In the genomic region with DNA sequence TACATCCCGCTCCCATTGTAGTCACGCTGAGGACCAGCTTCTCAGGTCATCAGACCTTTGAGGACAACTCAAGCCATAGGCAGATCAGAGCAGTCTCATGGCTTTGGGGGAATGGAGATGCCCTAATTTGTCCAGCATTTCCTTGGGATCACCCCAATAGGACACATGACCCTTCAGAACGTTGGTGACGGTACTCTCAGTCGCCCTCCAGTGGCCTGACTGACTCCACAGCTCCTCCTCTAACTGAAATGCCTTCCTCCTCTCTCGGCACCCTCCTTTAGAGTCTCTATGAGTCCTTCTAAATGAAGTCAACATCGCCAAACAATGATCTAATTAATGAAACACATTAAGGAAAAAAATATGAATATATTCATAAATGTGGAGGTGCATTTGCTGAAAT, we compare ENCODE assay signal across 16 mouse cellular contexts. TPM values are rescaled to one million over a fixed set of nuclear protein-coding genes. Genes with fewer than 3 reads are reported as not detected.
DNase-seq lines count a peak whose midpoint lies in the region; ATAC-seq and TF ChIP-seq lines count a peak whose summit lies in the region.
"Had no signal": no experiment of that assay in that cellular context is flagged by ENCODE, and none has a peak within 500 bp of the region (broad histone marks: within the 10 kb centered on the region; RNA-seq: fewer than 3 reads in every experiment).

No protein-coding gene starts in this region.

- no peaks in the 10 kb centered on the region for H3K27me3 ChIP-seq in liver, embryonic 14.5 days (ENCODE audit: control insufficient read depth, insufficient read depth, low read length)
- H3K27me3 ChIP-seq in liver, embryonic 12.5 days (replicated peaks), result no peaks in the 10 kb centered on the region; the same call in 1 of the 2 replicates
- H3K27me3 ChIP-seq in forebrain, embryonic 14.5 days (replicated peaks; ENCODE audit: control insufficient read depth, insufficient read depth, low read length), result no peaks in the 10 kb centered on the region
- H3K27me3 ChIP-seq: CH12.LX; forebrain, embryonic 15.5 days; heart, embryonic 15.5 days; hindbrain, embryonic 15.5 days; kidney, embryonic 15.5 days; neural tube, embryonic 13.5 days had no signal

- peak; percentile 28 for TF ChIP-seq CTCF in liver, embryonic 14.5 days (IDR thresholded peaks at IDR 0.05; ENCODE audit: low read depth)

- no peak overlapping the region for H3K4me2 ChIP-seq in liver, embryonic 14.5 days (ENCODE audit: low read depth)
- no peak overlapping the region for H3K4me2 ChIP-seq in liver, embryonic 12.5 days
- no peak overlapping the region for H3K4me2 ChIP-seq in forebrain, embryonic 14.5 days (ENCODE audit: low read length)
- H3K4me2 ChIP-seq: forebrain, embryonic 15.5 days; heart, embryonic 15.5 days; hindbrain, embryonic 15.5 days; kidney, embryonic 15.5 days; neural tube, embryonic 13.5 days had no signal

- ATAC-seq in liver, embryonic 14.5 days (ENCODE audit: insufficient read depth), result no peak
- no peak for ATAC-seq in liver, embryonic 12.5 days
- ATAC-seq in forebrain, embryonic 14.5 days, result no peak
- ATAC-seq: forebrain, embryonic 15.5 days; midbrain, embryonic 16.5 days had no signal

- no peaks in the 10 kb centered on the region for H3K9me3 ChIP-seq in liver, embryonic 14.5 days (ENCODE audit: control insufficient read depth, low read length)
- no peaks in the 10 kb centered on the region for H3K9me3 ChIP-seq in liver, embryonic 12.5 days (replicated peaks)
- H3K9me3 ChIP-seq in forebrain, embryonic 14.5 days (replicated peaks; ENCODE audit: control insufficient read depth, low read length), result no peaks in the 10 kb centered on the region
- H3K9me3 ChIP-seq: forebrain, embryonic 15.5 days; heart, embryonic 15.5 days; hindbrain, embryonic 15.5 days; kidney, embryonic 15.5 days; neural tube, embryonic 13.5 days had no signal

- H3K4me3 ChIP-seq in liver, embryonic 14.5 days (ENCODE audit: insufficient read depth in 1 of 2, low read depth in 2 of 2, low read length in 2 of 2), result no peak overlapping the region
- H3K4me3 ChIP-seq in liver, embryonic 12.5 days, result no peak overlapping the region
- no peak overlapping the region for H3K4me3 ChIP-seq in forebrain, embryonic 14.5 days (ENCODE audit: low read depth, low read length)
- H3K4me3 ChIP-seq: forebrain, embryonic 15.5 days; heart, embryonic 15.5 days; hindbrain, embryonic 15.5 days; kidney, embryonic 15.5 days; neural tube, embryonic 13.5 days had no signal

- H3K4me1 ChIP-seq in liver, embryonic 14.5 days (replicated peaks; ENCODE audit: control insufficient read depth in 2 of 2, insufficient read depth in 2 of 2, low read length in 1 of 2), result no peaks in the 10 kb centered on the region
- no peaks in the 10 kb centered on the region for H3K4me1 ChIP-seq in liver, embryonic 12.5 days
- peaks cover 7% of the 10 kb centered on the region; the same call in 1 of the 2 replicates for H3K4me1 ChIP-seq in forebrain, embryonic 14.5 days (ENCODE audit: control insufficient read depth, insufficient read depth, low read length)
- H3K4me1 ChIP-seq: heart, embryonic 15.5 days had no signal

- 47% methylated on average over 7 of the region's 7 CpGs for WGBS in liver, embryonic 14.5 days (ENCODE audit: insufficient replicate concordance)
- 57% methylated on average over 7 of the region's 7 CpGs for WGBS in liver, embryonic 12.5 days (ENCODE audit: insufficient replicate concordance)
- 75% methylated on average over 7 of the region's 7 CpGs for WGBS in forebrain, embryonic 14.5 days

- no peak overlapping the region for H3K9ac ChIP-seq in liver, embryonic 14.5 days (replicated peaks)
- no peak overlapping the region for H3K9ac ChIP-seq in liver, embryonic 12.5 days
- H3K9ac ChIP-seq in forebrain, embryonic 14.5 days (ENCODE audit: low read length), result no peak overlapping the region
- H3K9ac ChIP-seq: forebrain, embryonic 15.5 days; heart, embryonic 15.5 days; hindbrain, embryonic 15.5 days; kidney, embryonic 15.5 days; neural tube, embryonic 13.5 days had no signal

- peak; percentile 22 to 33 for DNase-seq in cerebellum, postnatal 10 days
- no peak for DNase-seq in cerebellum, adult 11-12 months
- DNase-seq in liver, embryonic 14.5 days (ENCODE audit: low read depth in 3 of 3, low spot score in 3 of 3), result no peak
- peak; percentile 10 for DNase-seq in 3T3-L1 (ENCODE audit: low read depth, low spot score)
- peak; percentile 8 for DNase-seq in NIH3T3 (ENCODE audit: low read depth)
- no peak for DNase-seq in forebrain, embryonic 14.5 days (ENCODE audit: low spot score)
- DNase-seq in B cell, adult 2 months, result no peak
- DNase-seq: gastrocnemius, postnatal 25 days had no signal

- H3K27ac ChIP-seq in liver, embryonic 14.5 days, result no peak overlapping the region
- no peak overlapping the region for H3K27ac ChIP-seq in liver, embryonic 12.5 days
- no peak overlapping the region for H3K27ac ChIP-seq in forebrain, embryonic 14.5 days (ENCODE audit: low read depth, low read length)
- H3K27ac ChIP-seq: forebrain, embryonic 15.5 days; heart, embryonic 15.5 days; hindbrain, embryonic 15.5 days; kidney, embryonic 15.5 days; neural tube, embryonic 13.5 days had no signal

- H3K36me3 ChIP-seq in liver, embryonic 14.5 days (replicated peaks; ENCODE audit: control insufficient read depth, insufficient read depth, low read depth), result no peaks in the 10 kb centered on the region
- no peaks in the 10 kb centered on the region for H3K36me3 ChIP-seq in liver, embryonic 12.5 days
- H3K36me3 ChIP-seq in forebrain, embryonic 14.5 days (ENCODE audit: control insufficient read depth, insufficient read depth, low read length), result no peaks in the 10 kb centered on the region
- H3K36me3 ChIP-seq: forebrain, embryonic 15.5 days; heart, embryonic 15.5 days; hindbrain, embryonic 15.5 days; kidney, embryonic 15.5 days; neural tube, embryonic 13.5 days had no signal

- TF ChIP-seq EP300 in liver, embryonic 14.5 days (IDR thresholded peaks at IDR 0.05; ENCODE audit: low read depth), result no peak

RNA-seq across cellular contexts. Expression of a gene that starts 5.9 kb away (rescaled TPM):
- not detected in 2 replicates for polyA plus RNA-seq in liver, embryonic 14.5 days (2012; rRNA removed)
- not detected in 2 replicates for polyA plus RNA-seq in liver, embryonic 14.5 days (2014; fragmentation: Nextera tagmentation; extraction: Ambion mirVana)
- polyA plus RNA-seq in liver, embryonic 12.5 days (2016; fragmentation: Nextera tagmentation; extraction: Ambion mirVana), result not detected in 2 replicates
- 0.66 and 1.3 TPM in 2 replicates for polyA plus RNA-seq in forebrain, embryonic 14.5 days (2014; fragmentation: Nextera tagmentation; extraction: Ambion mirVana)
- polyA plus RNA-seq: forebrain, embryonic 15.5 days; neural tube, embryonic 13.5 days had no signal

Comparison
In these comparisons a context has a peak if more than half of its experiments do, and no peak if none do; other contexts are left out.
1. DNase-seq: peak in cerebellum, postnatal 10 days (2 of 2), 3T3-L1 (single experiment) and NIH3T3 (single experiment); none in cerebellum, adult 11-12 months (single experiment), liver, embryonic 14.5 days (0 of 3), forebrain, embryonic 14.5 days (single experiment) and B cell, adult 2 months (0 of 2).